Mouse (Mus musculus): Measurements from ENCODE around the gene Arhgef39. TPM values are rescaled to one million over a fixed set of nuclear protein-coding genes. Genes with fewer than 3 reads are reported as not detected.

The Arhgef39 gene
- polyA plus RNA-seq, 1 experiment: 12.7 TPM

GRCm38 (mm10) chr4:43477857-43478533 lies 21.5 kb downstream of the Arhgef39 start:
- 17% methylated on average over 11 of the region's 11 CpGs for WGBS
- H3K27ac ChIP-seq (ENCODE audit: insufficient read depth, low read length): peak overlapping the region; percentile 96

GRCm38 (mm10) chr4:43476604-43477003 lies 22.9 kb downstream of the Arhgef39 start:
- H3K36me3 ChIP-seq (ENCODE audit: control insufficient read depth, insufficient read depth, low read length): no peaks in the 10 kb centered on the region
- TF ChIP-seq POLR2A (IDR thresholded peaks at IDR 0.05; ENCODE audit: low read depth, low read length) (no peak), CTCF (IDR thresholded peaks at IDR 0.05; ENCODE audit: extremely low read depth, insufficient read depth, insufficient read length, insufficient replicate concordance) (peak; percentile 28; the same call in 1 of the 2 replicates)
- no peaks in the 10 kb centered on the region for H3K27me3 ChIP-seq (ENCODE audit: control insufficient read depth, insufficient read depth, low read length)
- DNase-seq (ENCODE audit: low read depth in 1 of 2, low spot score in 2 of 2): peak in 1 of 2 experiments; percentile 62
- H3K4me1 ChIP-seq (ENCODE audit: control insufficient read depth, insufficient read depth, insufficient read length): peaks cover 37% of the 10 kb centered on the region; the same call in 1 of the 2 replicates
- peak overlapping the region; percentile 44; the same call in 1 of the 2 replicates for H3K27ac ChIP-seq (ENCODE audit: insufficient read depth, low read length)
- no peak overlapping the region for H3K4me3 ChIP-seq (ENCODE audit: extremely low read depth, insufficient read depth, insufficient read length)
- WGBS: 55% methylated on average over 6 of the region's 6 CpGs

More at GRCm38 (mm10) chr4:43477857-43478533, 21.5 kb downstream of the Arhgef39 start:
- Histone ChIP-seq H3K27me3 (ENCODE audit: control insufficient read depth, insufficient read depth, low read length) (no peaks in the 10 kb centered on the region), H3K4me3 (ENCODE audit: extremely low read depth, insufficient read depth, insufficient read length) (peak overlapping the region; percentile 32), H3K36me3 (ENCODE audit: control insufficient read depth, insufficient read depth, low read length) (no peaks in the 10 kb centered on the region), H3K4me1 (ENCODE audit: control insufficient read depth, insufficient read depth, insufficient read length) (peaks cover 49% of the 10 kb centered on the region; the same call in 1 of the 2 replicates)
- peak; percentile 90 to 93 for DNase-seq (ENCODE audit: low read depth in 1 of 2, low spot score in 2 of 2)
- TF ChIP-seq CTCF (IDR thresholded peaks at IDR 0.05; ENCODE audit: extremely low read depth, insufficient read depth, insufficient read length, insufficient replicate concordance): peak; percentile 43; the same call in 1 of the 2 replicates
- peak; percentile 31; the same call in 1 of the 2 replicates for TF ChIP-seq POLR2A (IDR thresholded peaks at IDR 0.05; ENCODE audit: low read depth, low read length)

DNA sequence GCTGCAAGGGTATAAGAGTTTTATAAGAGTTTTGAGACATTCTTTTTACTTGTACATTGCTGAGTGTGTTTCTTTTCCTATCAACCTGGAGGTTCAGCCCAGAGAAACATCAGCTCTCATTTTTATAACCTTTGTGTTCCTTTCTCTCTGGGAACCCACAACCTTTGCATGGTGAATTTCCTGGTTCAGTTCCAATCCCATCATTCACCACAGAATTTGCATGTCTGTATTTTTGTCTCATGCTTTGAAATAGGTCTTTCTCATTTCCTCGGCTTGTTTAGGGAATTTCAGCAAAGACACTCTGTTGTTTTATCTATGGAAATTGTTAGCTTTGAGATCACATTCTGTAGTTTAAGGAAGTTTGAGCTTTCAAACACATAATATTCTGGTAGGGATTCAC lies 25.9 kb downstream of the Arhgef39 start:
- no peaks in the 10 kb centered on the region for H3K27me3 ChIP-seq (ENCODE audit: control insufficient read depth, insufficient read depth, low read length)
- DNase-seq (ENCODE audit: low read depth in 1 of 2, low spot score in 2 of 2): no peak
- H3K36me3 ChIP-seq (ENCODE audit: control insufficient read depth, insufficient read depth, low read length): no peaks in the 10 kb centered on the region
- H3K27ac ChIP-seq (ENCODE audit: insufficient read depth, low read length): peak overlapping the region; percentile 78
- H3K4me1 ChIP-seq (ENCODE audit: control insufficient read depth, insufficient read depth, insufficient read length): peaks cover 30% of the 10 kb centered on the region; the same call in 1 of the 2 replicates
- H3K4me3 ChIP-seq (ENCODE audit: extremely low read depth, insufficient read depth, insufficient read length): no peak overlapping the region
- WGBS: 4% methylated on average over 1 of the region's 1 CpGs
- TF ChIP-seq CTCF (IDR thresholded peaks at IDR 0.05; ENCODE audit: extremely low read depth, insufficient read depth, insufficient read length, insufficient replicate concordance) (no peak), POLR2A (IDR thresholded peaks at IDR 0.05; ENCODE audit: low read depth, low read length) (no peak)

- Histone ChIP-seq H3K36me3 (ENCODE audit: control insufficient read depth, insufficient read depth, low read length) (no peaks in the 10 kb centered on the region), H3K27me3 (ENCODE audit: control insufficient read depth, insufficient read depth, low read length) (no peaks in the 10 kb centered on the region), H3K4me1 (ENCODE audit: control insufficient read depth, insufficient read depth, insufficient read length) (peaks cover 31% of the 10 kb centered on the region; the same call in 1 of the 2 replicates), H3K27ac (ENCODE audit: insufficient read depth, low read length) (0 out of 2 replicates have a peak overlapping the region, but pooled peaks have one; percentile 8), H3K4me3 (ENCODE audit: extremely low read depth, insufficient read depth, insufficient read length) (no peak overlapping the region)
- TF ChIP-seq CTCF (IDR thresholded peaks at IDR 0.05; ENCODE audit: extremely low read depth, insufficient read depth, insufficient read length, insufficient replicate concordance) (no peak), POLR2A (IDR thresholded peaks at IDR 0.05; ENCODE audit: low read depth, low read length) (no peak)
- no peak for DNase-seq (ENCODE audit: low read depth in 1 of 2, low spot score in 2 of 2)
- WGBS: 82% methylated on average over 10 of the region's 10 CpGs
These were observed 29.2 kb downstream of the Arhgef39 start for GRCm38 (mm10) chr4:43470301-43470700.

- no peak for TF ChIP-seq POLR2A (IDR thresholded peaks at IDR 0.05; ENCODE audit: low read depth, low read length)
- TF ChIP-seq CTCF (IDR thresholded peaks at IDR 0.05; ENCODE audit: extremely low read depth, insufficient read depth, insufficient read length, insufficient replicate concordance): no peak
- H3K27ac ChIP-seq (ENCODE audit: insufficient read depth, low read length): 0 out of 2 replicates have a peak overlapping the region, but pooled peaks have one; percentile 62
- no peaks in the 10 kb centered on the region for H3K27me3 ChIP-seq (ENCODE audit: control insufficient read depth, insufficient read depth, low read length)
- no peak for DNase-seq (ENCODE audit: low read depth in 1 of 2, low spot score in 2 of 2)
- H3K4me3 ChIP-seq (ENCODE audit: extremely low read depth, insufficient read depth, insufficient read length): no peak overlapping the region
- no peaks in the 10 kb centered on the region for H3K36me3 ChIP-seq (ENCODE audit: control insufficient read depth, insufficient read depth, low read length)
- WGBS: 66% methylated on average over 7 of the region's 7 CpGs
- peaks cover 15% of the 10 kb centered on the region; the same call in 1 of the 2 replicates for H3K4me1 ChIP-seq (ENCODE audit: control insufficient read depth, insufficient read depth, insufficient read length)
These were observed 32.6 kb downstream of the Arhgef39 start for GRCm38 (mm10) chr4:43466872-43467271.

DNA sequence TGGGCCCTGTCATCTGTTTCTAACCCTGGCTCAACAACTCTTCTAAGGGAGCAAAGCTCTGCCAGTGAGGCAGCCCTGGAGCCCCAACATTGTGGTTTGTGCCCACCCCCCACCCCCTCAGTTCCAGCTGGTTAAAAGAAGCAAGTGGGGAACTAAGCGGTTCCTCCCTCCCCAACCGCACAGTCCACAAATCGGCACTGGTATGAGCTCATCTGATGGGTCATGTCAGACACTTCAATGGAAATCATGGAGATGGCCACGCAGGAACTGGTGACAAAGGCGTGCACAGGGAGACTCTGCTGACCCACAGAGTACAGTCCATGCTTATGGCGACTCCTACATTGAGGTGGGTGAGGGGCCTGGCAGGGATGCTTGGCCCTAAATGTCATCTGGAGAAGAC lies 33.6 kb downstream of the Arhgef39 start:
- no peak for DNase-seq (ENCODE audit: low read depth in 1 of 2, low spot score in 2 of 2)
- Histone ChIP-seq H3K27me3 (ENCODE audit: control insufficient read depth, insufficient read depth, low read length) (no peaks in the 10 kb centered on the region), H3K4me1 (ENCODE audit: control insufficient read depth, insufficient read depth, insufficient read length) (peaks cover 15% of the 10 kb centered on the region; the same call in 1 of the 2 replicates), H3K4me3 (ENCODE audit: extremely low read depth, insufficient read depth, insufficient read length) (no peak overlapping the region), H3K27ac (ENCODE audit: insufficient read depth, low read length) (peak overlapping the region; percentile 80), H3K36me3 (ENCODE audit: control insufficient read depth, insufficient read depth, low read length) (no peaks in the 10 kb centered on the region)
- WGBS: 31% methylated on average over 6 of the region's 6 CpGs
- TF ChIP-seq CTCF (IDR thresholded peaks at IDR 0.05; ENCODE audit: extremely low read depth, insufficient read depth, insufficient read length, insufficient replicate concordance): no peak
- no peak for TF ChIP-seq POLR2A (IDR thresholded peaks at IDR 0.05; ENCODE audit: low read depth, low read length)

DNA sequence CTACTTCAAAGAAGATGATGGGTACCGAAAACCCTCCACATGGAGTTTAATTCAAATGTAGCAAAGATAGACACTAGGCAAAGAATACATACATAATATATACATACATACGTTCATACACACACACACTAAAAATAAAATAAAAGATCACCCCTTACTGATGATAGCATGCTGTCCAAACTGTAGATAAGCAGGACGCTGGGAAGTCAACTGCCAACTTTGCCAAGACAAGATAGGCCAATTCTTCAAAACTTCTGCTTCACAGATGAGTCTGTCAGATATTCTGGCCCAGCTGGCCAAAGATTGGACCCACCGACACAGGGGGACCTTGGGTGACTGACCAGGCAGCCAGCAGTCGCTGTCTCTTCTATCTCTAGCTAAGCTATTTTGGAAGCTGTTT lies 36.4 kb downstream of the Arhgef39 start:
- TF ChIP-seq POLR2A (IDR thresholded peaks at IDR 0.05; ENCODE audit: low read depth, low read length): no peak
- no peak for TF ChIP-seq CTCF (IDR thresholded peaks at IDR 0.05; ENCODE audit: extremely low read depth, insufficient read depth, insufficient read length, insufficient replicate concordance)
- WGBS: 86% methylated on average over 5 of the region's 5 CpGs
- DNase-seq (ENCODE audit: low read depth in 1 of 2, low spot score in 2 of 2): no peak
- Histone ChIP-seq H3K4me1 (ENCODE audit: control insufficient read depth, insufficient read depth, insufficient read length) (peaks cover 16% of the 10 kb centered on the region; the same call in 1 of the 2 replicates), H3K27me3 (ENCODE audit: control insufficient read depth, insufficient read depth, low read length) (no peaks in the 10 kb centered on the region), H3K36me3 (ENCODE audit: control insufficient read depth, insufficient read depth, low read length) (no peaks in the 10 kb centered on the region), H3K27ac (ENCODE audit: insufficient read depth, low read length) (no peak overlapping the region), H3K4me3 (ENCODE audit: extremely low read depth, insufficient read depth, insufficient read length) (no peak overlapping the region)
